Mouse (Mus musculus) cerebellum, adult 2 months (tissue): Measurements from ENCODE around the gene Egfem1. TPM values are rescaled to one million over a fixed set of nuclear protein-coding genes. Genes with fewer than 3 reads are reported as not detected.

Experiments used
- DNase-seq, 2 experiments: peaks; one replicate each; pipeline ENCODE4 v3.0.0; 2021
- H3K27ac ChIP-seq: fragments of 200-500 bp; 2 replicates; pipeline ENCODE4 v1.5.1; 2012; ENCODE audit warnings: low read length, control low read depth, inconsistent platforms; ENCODE audit not compliant: insufficient read depth
- H3K27me3 ChIP-seq: fragments of 200-500 bp; 2 replicates; pipeline ENCODE4 v1.6.1; 2012; ENCODE audit warnings: inconsistent platforms, mild to moderate bottlenecking, low read length, moderate library complexity; ENCODE audit not compliant: control insufficient read depth, insufficient read depth
- H3K4me1 ChIP-seq: fragments of 200-500 bp; 2 replicates; pipeline ENCODE4 v1.6.1; 2011; ENCODE audit warnings: low read length; ENCODE audit not compliant: control insufficient read depth, insufficient read depth
- H3K4me3 ChIP-seq: fragments of 200-500 bp; replicated peaks from 2 replicates; pipeline ENCODE3; 2011; ENCODE audit warnings: mild to moderate bottlenecking, low read depth, low read length, control low read depth; ENCODE audit not compliant: insufficient read depth
- CTCF ChIP-seq: fragments of 200-500 bp; IDR thresholded peaks from 2 replicates; pipeline ENCODE4 v1.5.1; 2011; ENCODE audit warnings: low read depth, mild to moderate bottlenecking, control low read depth, low read length, moderate library complexity, borderline replicate concordance; ENCODE audit not compliant: insufficient read depth
- POLR2A ChIP-seq: fragments of 200-500 bp; IDR thresholded peaks from 2 replicates; pipeline ENCODE4 v1.6.1; 2011; ENCODE audit warnings: low read length, control low read depth, borderline replicate concordance; ENCODE audit not compliant: insufficient read depth
- WGBS: fragments of 180-500 bp; shearing (Covaris S2); methylation state at CpG from one replicate; pipeline ENCODE4 v1.1.7; 2018; 5-methylcytosine and 5-hydroxymethylcytosine counted together
- polyA plus RNA-seq: library from polyadenylated mRNA; depleted of rRNA; stranded (reverse); fragments of >200 nt; gene quantifications from 2 replicates; pipeline ENCODE4 v1.2.3, GENCODE M21; 2012

Gene Egfem1
- polyA plus RNA-seq, 1 experiment: 3.6 TPM

GRCm38 (mm10) chr3:29136065-29136955, 54.5 kb downstream of the Egfem1 start:
- Histone ChIP-seq H3K4me1 (no peaks in the 10 kb centered on the region), H3K27ac (no peak overlapping the region), H3K27me3 (no peaks in the 10 kb centered on the region), H3K4me3 (no peak overlapping the region)
- TF ChIP-seq CTCF (no peak), POLR2A (no peak)
- 26% methylated on average over 10 of the region's 10 CpGs for WGBS
- DNase-seq: no peak

- 81% methylated on average over 4 of the region's 4 CpGs for WGBS
- DNase-seq: no peak
- TF ChIP-seq CTCF (no peak), POLR2A (no peak)
- Histone ChIP-seq H3K4me3 (no peak overlapping the region), H3K4me1 (no peaks in the 10 kb centered on the region), H3K27ac (no peak overlapping the region), H3K27me3 (no peaks in the 10 kb centered on the region)
Observed at GRCm38 (mm10) chr3:29168401-29168800, 86.6 kb downstream of the Egfem1 start.

GRCm38 (mm10) chr3:29169003-29169402, 87.2 kb downstream of the Egfem1 start:
- WGBS: 76% methylated on average over 4 of the region's 4 CpGs
- H3K4me1 ChIP-seq: no peaks in the 10 kb centered on the region
- no peak overlapping the region for H3K4me3 ChIP-seq
- TF ChIP-seq POLR2A (no peak), CTCF (no peak)
- H3K27ac ChIP-seq: no peak overlapping the region
- no peak for DNase-seq
- no peaks in the 10 kb centered on the region for H3K27me3 ChIP-seq

- Histone ChIP-seq H3K27me3 (no peaks in the 10 kb centered on the region), H3K4me3 (no peak overlapping the region), H3K4me1 (no peaks in the 10 kb centered on the region), H3K27ac (no peak overlapping the region)
- DNase-seq: no peak
- TF ChIP-seq POLR2A: no peak
- no peak for TF ChIP-seq CTCF
Observed at GRCm38 (mm10) chr3:29176991-29177390, 95.2 kb downstream of the Egfem1 start.

GRCm38 (mm10) chr3:29182988-29183387, 101.2 kb downstream of the Egfem1 start:
- H3K4me1 ChIP-seq: no peaks in the 10 kb centered on the region
- no peak for TF ChIP-seq POLR2A
- TF ChIP-seq CTCF: no peak
- no peaks in the 10 kb centered on the region for H3K27me3 ChIP-seq
- DNase-seq: no peak
- no peak overlapping the region for H3K27ac ChIP-seq
- no peak overlapping the region for H3K4me3 ChIP-seq
- 71% methylated on average over 10 of the region's 10 CpGs for WGBS

- no peak for TF ChIP-seq CTCF
- TF ChIP-seq POLR2A: no peak
- no peak for DNase-seq
- WGBS: 56% methylated on average over 7 of the region's 7 CpGs
- no peaks in the 10 kb centered on the region for H3K27me3 ChIP-seq
- no peak overlapping the region for H3K27ac ChIP-seq
- no peaks in the 10 kb centered on the region for H3K4me1 ChIP-seq
- H3K4me3 ChIP-seq: no peak overlapping the region
Observed at GRCm38 (mm10) chr3:29183615-29184198, 101.9 kb downstream of the Egfem1 start.

GRCm38 (mm10) chr3:29184486-29185241, 102.8 kb downstream of the Egfem1 start:
- Histone ChIP-seq H3K4me3 (no peak overlapping the region), H3K27ac (no peak overlapping the region), H3K27me3 (no peaks in the 10 kb centered on the region), H3K4me1 (no peaks in the 10 kb centered on the region)
- 64% methylated on average over 7 of the region's 7 CpGs for WGBS
- TF ChIP-seq POLR2A: no peak
- no peak for TF ChIP-seq CTCF
- no peak for DNase-seq
